Mouse (Mus musculus) heart, adult 18-20 months (tissue): ENCODE measurements around the gene Taldo1. TPM values are rescaled to one million over a fixed set of nuclear protein-coding genes. Genes with fewer than 3 reads are reported as not detected.
A peak's percentile ranks its signal among the peaks of the same experiment; 100 is the strongest.
"Not testable (repeated sequence)": the region's sequence is repeated elsewhere in the genome, so short reads cannot be mapped to it uniquely, and the experiment has no call there.

Experiments
- DNase-seq, 2 experiments: peaks; one replicate each; pipeline ENCODE4 v3.0.0; 2021 to 2022; ENCODE audit warnings: mixed read lengths in 1 of 2
- total RNA-seq, 2 experiments: library from RNA; stranded (reverse); gene quantifications; 2 replicates each; pipeline ENCODE4 v1.2.3; 2021

The Taldo1 gene
- total RNA-seq, 2 experiments from 2014 or later, result 106 to 141 TPM

- no peak for DNase-seq
Observed at GRCm38 (mm10) chr7:141439811-141440210, 47.8 kb downstream of the Taldo1 start.

GRCm38 (mm10) chr7:141440613-141441012 lies 48.6 kb downstream of the Taldo1 start:
- peak; percentile 48 to 63 for DNase-seq

GRCm38 (mm10) chr7:141441460-141441859 lies 49.5 kb downstream of the Taldo1 start:
- no peak for DNase-seq

- DNase-seq, result no peak
Observed at GRCm38 (mm10) chr7:141442199-141442598, 50.2 kb downstream of the Taldo1 start.

GRCm38 (mm10) chr7:141443081-141443821 lies 51.3 kb downstream of the Taldo1 start:
- no peak for DNase-seq

- DNase-seq, result peak in 1 of 2 experiments; percentile 76
Observed at GRCm38 (mm10) chr7:141443828-141444237, 51.8 kb downstream of the Taldo1 start, which contains the start of gene Pidd1. Gene Pidd1, minus strand, starts transcription at chr7:141444025.

GRCm38 (mm10) chr7:141446374-141446773 lies 54.4 kb downstream of the Taldo1 start:
- not testable (repeated sequence) for DNase-seq

GRCm38 (mm10) chr7:141447110-141447991 lies 55.4 kb downstream of the Taldo1 start, which contains the start of gene Rplp2:
Gene Rplp2, plus strand, starts transcription at chr7:141447370.
- DNase-seq, result peak; percentile 96

GRCm38 (mm10) chr7:141451928-141452327 lies 59.9 kb downstream of the Taldo1 start:
- peak in 1 of 2 experiments; percentile 21 for DNase-seq

Other genes with a start within 250 kb of the Taldo1 start
- 10 to 100 TPM; 71.5 to 77.6 TPM for gene Rnh1, start 219.3 kb upstream of the Taldo1 start, total RNA-seq
- 100 to 1,000 TPM in 1 of 2 experiments, 10 to 100 TPM in 1; 91.4 to 103 TPM for gene Hras, start 198.2 kb upstream of the Taldo1 start, total RNA-seq
- gene Lrrc56, start 198.0 kb upstream of the Taldo1 start, total RNA-seq, result 1 to 10 TPM; 2.0 to 3.4 TPM
- not detected for gene Lmntd2, start 178.1 kb upstream of the Taldo1 start, total RNA-seq
- gene Rassf7, start 176.3 kb upstream of the Taldo1 start, total RNA-seq, result under 1 TPM; 0.57 to 0.87 TPM
- 10 to 100 TPM; 33.7 to 34.8 TPM for gene Phrf1, start 163.4 kb upstream of the Taldo1 start, total RNA-seq
- 1 to 10 TPM; 2.3 to 3.1 TPM for gene Irf7, start 125.7 kb upstream of the Taldo1 start, total RNA-seq
- not detected for gene Cdhr5, start 115.4 kb upstream of the Taldo1 start, total RNA-seq
- not detected for gene Sct, start 113.1 kb upstream of the Taldo1 start, total RNA-seq
- gene Drd4, start 100.2 kb upstream of the Taldo1 start, total RNA-seq, result not detected
- 10 to 100 TPM; 11.7 to 12.6 TPM for gene Deaf1, start 64.5 kb upstream of the Taldo1 start, total RNA-seq
- gene Tmem80, start 64.5 kb upstream of the Taldo1 start, total RNA-seq, result 10 to 100 TPM; 14.6 to 15.7 TPM
- 1 to 10 TPM; 1.7 to 3.0 TPM for gene Eps8l2, start 53.3 kb upstream of the Taldo1 start, total RNA-seq
- 10 to 100 TPM; 11.3 to 12.4 TPM for gene Gatd1, start 21.9 kb downstream of the Taldo1 start, total RNA-seq
- 1 to 10 TPM in 1 of 2 experiments, under 1 TPM in 1; 0.80 to 1.3 TPM for gene Cend1, start 37.3 kb downstream of the Taldo1 start, total RNA-seq
- 10 to 100 TPM; 45.6 to 59.1 TPM for gene Slc25a22, start 45.7 kb downstream of the Taldo1 start, total RNA-seq
- under 1 TPM; 0.21 to 0.42 TPM for gene Pidd1, start 51.8 kb downstream of the Taldo1 start, total RNA-seq
- 1,000 to 10,000 TPM in 1 of 2 experiments, 100 to 1,000 TPM in 1; 998 to 1,000 TPM for gene Rplp2, start 55.2 kb downstream of the Taldo1 start, total RNA-seq
- 100 to 1,000 TPM; 387 to 566 TPM for gene Pnpla2, start 63.0 kb downstream of the Taldo1 start, total RNA-seq
- 10 to 100 TPM; 22.5 to 23.3 TPM for gene Cracr2b, start 68.9 kb downstream of the Taldo1 start, total RNA-seq
- gene Cd151, start 75.2 kb downstream of the Taldo1 start, total RNA-seq, result 100 to 1,000 TPM; 320 to 330 TPM
- gene Polr2l, start 82.9 kb downstream of the Taldo1 start, total RNA-seq, result 10 to 100 TPM; 82.3 to 97.7 TPM
- 10 to 100 TPM; 18.9 to 22.9 TPM for gene Tspan4, start 83.0 kb downstream of the Taldo1 start, total RNA-seq
- 10 to 100 TPM; 48.2 to 50.9 TPM for gene Chid1, start 147.7 kb downstream of the Taldo1 start, total RNA-seq
- gene Ap2a2, start 170.0 kb downstream of the Taldo1 start, total RNA-seq, result 10 to 100 TPM; 60.7 to 60.8 TPM